Mouse (Mus musculus) embryo, embryonic 9.5 days (tissue): Measurements from ENCODE around the gene Insm2.
"Not testable (repeated sequence)": the region's sequence is repeated elsewhere in the genome, so short reads cannot be mapped to it uniquely, and the experiment has no call there.

Experiments used
- DNase-seq: peaks from one replicate; pipeline ENCODE4 v3.0.0-alpha.2; 2017; ENCODE audit errors: extremely low spot score

Insm2 gene

DNA sequence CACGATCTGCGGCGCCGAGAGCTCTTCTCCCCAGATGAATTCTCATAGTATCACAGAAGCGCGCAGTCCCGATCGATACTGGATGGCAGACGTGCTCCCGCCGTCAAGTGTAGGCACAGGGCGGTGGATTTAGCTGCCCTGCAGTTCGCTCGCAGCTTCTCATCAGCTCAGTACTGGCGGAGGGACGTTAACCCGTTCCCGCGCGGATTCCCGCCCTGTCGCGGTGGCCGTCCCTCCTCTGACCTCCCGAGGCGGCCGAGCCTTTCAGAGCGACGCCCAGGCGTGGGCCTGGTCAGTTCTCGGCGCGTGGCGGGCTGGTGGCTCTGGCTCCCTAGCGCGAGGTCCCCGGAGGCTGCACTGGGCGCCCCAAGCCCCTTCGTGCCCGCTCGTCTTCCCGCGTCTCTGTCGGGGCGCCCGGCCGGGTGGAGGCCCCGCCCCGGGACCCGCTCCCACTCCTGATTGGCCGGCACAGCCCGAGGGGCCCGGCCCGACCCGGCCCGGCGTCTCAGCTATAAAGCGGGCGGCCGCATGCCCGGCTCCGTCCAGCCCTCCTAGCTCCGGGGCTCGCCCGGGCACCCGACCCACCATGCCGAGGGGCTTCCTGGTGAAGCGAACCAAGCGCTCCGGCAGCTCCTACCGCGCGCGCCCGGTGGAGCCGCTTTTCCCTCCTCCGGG, at the start of gene Insm2:
Gene Insm2 (plus strand): TSS at position 541 of the 675 bp plus-strand sequence.
- peak; percentile 45 for DNase-seq

DNA sequence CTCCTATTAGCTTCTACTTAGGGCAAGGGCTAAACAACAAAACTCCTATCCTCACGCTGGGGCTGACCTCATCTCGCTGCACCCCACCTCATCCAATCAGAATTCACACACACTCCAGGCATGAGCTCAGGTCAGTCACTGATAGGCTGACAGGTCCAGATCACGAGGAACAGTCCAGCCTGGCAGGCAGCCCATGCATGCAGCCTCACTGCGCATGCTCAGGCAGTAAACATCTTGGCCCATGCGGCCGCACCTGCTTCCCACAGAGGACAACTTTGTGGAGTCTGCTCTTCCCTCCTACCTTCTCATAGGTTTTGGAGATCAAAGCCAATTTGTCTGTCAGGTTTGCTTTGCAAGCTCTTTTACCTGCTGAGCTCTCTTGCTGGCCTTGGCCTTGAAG, 44.3 kb upstream of the Insm2 start:
- not testable (repeated sequence) for DNase-seq

DNA sequence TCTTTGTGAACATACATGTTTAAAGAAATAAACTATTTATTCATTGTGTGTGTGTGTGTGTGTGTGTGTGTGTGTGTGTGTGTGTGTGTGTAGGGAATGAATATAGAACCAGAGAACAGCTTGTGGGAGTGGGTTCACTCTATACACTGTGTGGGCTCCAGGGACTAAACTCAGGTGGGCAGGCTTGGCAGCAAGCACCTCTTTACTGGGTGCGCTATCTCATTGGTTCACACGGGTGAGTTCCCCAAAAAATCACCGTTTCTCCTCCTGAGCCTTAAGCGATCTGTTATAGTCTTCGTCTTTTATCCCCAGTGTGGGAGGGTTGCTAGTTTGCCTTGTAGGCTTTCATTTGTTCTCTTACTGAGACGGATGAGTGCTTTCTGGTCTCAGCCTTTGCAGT, 41.4 kb upstream of the Insm2 start:
- no peak for DNase-seq

DNA sequence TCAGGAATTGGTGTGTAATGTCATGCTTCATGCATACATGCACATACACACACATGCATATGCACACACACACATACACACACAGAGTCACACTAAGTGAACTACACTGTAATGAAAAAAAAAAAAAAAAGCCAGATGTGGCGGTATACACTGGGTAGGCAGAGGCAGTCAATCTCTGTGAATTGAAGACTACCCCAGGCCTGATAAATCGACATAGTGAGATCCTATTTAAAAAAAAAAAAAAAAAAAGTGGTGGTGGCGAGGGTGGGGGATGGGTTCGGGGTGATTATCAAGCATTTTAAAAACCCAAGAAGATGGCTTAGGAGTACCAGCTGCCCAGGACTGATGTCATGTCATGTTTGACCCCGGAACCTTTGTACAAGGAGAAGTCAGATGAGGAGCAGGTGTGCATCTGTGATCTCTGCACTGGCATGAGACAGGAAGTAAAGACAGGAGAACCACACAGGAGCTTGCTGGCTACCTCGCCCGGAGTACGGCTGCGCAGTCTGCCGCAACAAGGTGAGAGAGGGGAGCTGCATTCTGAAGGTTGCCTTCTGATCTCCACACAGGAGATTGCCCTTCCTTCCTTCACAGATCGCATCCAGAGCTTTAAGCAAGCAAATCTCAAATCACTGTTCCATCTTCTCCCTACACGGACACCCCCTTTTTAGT, 39.9 kb upstream of the Insm2 start:
- no peak for DNase-seq

DNA sequence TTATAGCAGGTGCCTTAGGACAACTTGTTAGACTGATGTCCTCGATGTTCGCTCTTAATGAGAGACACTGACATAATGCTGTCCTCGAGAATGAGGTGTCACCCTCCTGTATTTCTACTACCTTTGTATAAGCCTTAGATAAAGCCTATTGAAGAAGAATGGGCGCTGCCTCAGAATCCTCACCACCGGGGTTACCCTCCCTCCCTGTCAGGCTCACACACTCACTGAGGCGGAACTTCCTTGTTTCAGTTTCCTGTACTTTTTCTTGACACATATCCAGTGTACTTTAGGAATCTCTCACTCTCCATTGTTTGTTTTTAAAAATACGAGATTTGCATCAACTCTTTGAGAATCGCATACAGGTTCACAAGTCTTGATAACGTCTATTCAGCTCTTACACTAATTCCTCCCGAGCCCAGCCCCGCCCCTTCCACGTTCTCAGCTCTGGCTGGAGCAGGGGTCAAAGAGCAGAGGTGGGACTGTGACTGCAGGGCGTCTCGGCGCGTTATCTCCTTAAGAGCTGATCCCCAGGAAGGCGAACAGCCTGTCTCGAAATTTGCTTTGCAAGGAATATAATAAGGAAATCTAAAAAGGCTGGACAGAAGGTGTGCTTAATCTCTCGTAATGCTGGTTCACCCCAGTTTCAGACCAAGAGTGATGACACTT, 39.1 kb upstream of the Insm2 start:
- peak; percentile 50 for DNase-seq

DNA sequence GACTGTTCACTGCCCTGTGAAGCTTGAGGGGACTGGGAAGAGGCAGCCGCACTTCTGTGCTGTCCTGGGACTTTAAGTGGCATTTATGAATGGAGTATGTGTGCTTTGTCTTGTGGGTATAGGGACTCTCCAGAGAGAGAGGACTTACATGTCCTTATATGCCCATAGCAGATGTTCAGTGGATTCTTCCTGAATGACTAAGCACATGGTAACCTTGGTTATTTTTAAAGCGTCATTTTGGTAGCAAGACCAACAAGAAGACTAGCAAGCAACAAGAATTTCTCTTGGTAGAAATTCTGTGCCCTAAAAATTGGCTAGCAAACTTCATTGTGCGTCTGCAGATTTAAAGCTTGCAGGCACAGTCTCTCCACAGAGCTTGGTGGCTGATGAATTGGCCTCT, 35.5 kb upstream of the Insm2 start:
- no peak for DNase-seq

DNA sequence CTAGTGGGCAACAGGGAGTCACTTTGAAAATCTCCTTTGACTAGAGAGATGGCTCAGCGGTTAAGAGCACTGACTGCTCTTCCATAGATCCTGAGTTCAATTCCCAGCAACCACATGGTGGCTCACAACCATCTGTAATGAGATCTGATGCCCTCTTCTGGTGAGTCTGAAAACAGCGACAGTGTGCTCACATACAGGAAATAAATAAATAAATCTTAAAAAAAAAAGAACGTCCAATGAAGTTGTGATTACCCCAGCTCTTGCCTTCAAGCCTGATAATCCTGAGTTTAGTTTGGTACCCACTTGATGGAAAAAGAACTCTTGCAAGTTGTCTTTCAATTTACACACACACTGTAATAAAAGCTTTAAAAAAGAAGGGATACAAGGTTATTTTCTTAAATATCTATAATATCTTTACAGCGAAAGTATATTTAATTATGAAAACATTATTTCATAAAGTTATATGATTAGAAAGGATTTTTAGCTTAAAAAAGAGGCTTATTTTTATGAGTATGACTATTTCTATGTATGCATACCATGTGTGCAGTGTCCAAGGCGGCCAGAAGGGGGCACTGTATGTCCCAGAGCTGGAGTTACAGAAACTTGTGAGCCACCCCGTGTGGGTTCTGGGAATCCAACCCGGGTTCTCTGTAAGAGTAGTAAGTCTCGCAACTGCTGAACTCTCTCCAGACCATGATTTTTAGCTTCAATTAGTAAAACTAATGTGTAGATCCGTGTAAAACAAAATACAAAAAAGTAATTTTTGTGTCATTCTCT, 34.9 kb upstream of the Insm2 start:
- DNase-seq: no peak

DNA sequence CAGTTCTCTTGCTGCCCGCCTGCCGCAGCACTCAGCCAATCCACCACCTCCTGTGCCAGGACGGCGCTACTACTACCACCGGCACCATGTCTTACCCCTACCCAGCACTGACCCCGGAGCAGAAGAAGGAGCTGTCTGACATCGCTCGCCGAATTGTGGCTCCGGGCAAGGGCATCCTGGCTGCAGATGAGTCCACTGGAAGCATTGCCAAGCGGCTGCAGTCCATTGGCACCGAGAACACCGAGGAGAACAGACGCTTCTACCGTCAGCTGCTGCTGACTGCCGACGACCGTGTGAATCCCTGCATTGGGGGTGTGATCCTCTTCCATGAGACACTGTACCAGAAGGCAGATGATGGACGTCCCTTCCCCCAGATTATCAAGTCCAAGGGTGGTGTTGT, 34.0 kb upstream of the Insm2 start, which contains the start of gene Aldoart2:
Gene Aldoart2 (plus strand): TSS at position 34 of the 400 bp plus-strand sequence.
- DNase-seq: no peak

DNA sequence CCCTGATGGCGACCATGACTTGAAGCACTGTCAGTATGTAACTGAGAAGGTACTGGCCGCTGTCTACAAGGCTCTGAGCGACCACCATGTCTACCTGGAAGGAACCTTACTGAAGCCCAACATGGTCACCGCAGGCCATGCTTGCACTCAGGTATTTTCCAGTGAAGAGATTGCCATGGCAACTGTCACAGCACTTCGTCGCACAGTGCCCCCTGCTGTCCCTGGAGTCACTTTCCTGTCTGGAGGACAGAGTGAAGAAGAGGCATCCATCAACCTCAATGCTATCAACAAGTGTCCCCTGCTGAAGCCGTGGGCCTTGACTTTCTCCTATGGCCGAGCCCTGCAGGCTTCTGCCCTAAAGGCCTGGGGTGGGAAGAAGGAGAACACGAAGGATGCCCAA, 33.4 kb upstream of the Insm2 start:
- no peak for DNase-seq

DNA sequence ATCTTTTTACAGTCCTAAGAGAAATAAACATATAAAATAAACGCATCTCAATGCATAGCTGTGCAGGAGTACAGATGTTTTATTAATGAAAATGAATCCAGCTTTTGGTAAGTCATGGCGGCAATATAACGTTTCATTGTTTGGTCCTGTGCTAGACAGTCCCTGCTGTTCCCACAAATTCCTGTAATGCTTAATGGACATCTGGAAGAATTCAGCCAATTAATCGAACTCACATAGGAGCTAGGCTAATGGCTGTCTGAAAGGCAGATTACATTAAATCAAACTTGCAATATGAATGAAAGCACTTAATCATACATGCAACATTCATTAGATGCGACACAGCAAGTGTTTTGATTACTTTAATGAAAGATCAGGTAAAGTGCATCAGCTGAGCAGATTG, 32.4 kb upstream of the Insm2 start:
- DNase-seq: no peak

DNA sequence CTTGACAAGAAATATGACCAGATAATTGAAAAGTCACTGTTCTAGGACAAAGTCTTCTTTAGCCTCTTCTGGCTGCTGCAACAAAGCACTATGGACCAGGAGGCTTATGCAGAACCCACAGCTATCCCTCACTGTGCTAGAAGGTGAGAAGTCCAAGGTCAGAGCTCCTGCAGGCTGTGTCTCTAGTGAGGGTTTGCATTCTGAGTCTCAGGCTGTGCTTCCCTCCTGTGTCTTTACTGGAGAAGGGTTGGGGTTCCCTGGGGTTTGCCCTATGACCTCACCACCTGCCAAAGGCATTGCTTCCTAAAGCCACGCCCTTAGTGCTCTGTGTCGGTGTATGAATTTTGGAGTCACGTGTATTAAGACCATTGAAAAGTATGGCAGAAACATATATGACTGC, 30.8 kb upstream of the Insm2 start:
- no peak for DNase-seq

DNA sequence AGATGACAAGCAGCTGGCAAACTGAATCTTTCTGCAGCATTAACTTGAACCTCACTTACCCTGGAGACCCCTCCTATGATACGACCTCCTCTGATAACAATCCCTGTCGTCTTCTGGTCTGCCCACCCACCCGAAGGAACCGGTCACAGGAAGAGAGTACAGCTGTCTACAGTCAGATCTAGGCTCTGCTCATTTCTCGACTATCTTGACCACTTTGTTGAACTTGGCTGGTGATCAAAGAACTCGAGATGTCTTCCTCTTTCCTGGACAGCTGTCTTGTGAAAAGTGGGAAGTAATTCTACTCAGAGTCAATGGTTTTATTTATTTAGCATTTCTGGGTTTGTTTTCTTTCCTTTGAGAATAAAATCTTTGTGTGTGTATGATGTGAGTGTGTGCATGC, 29.6 kb upstream of the Insm2 start:
- no peak for DNase-seq

DNA sequence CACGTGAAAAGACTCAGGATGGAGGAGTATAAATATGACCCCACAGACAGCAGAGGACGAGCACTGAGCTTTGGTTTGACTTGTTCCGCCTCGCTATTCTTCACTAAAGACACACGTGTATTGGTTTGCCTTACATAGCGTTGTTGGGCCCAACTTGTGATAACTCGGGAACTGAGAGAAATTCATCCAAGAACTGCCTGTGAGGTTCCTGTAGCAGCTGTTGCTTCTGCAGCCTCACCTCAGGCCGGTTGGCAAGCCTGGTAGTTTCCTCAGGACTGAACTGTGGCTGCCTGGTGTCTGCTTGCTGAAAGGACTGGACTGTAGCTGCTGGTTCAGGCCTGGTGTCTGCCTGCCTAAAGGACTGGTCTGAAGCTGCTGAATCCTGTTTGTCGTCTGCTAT, 28.6 kb upstream of the Insm2 start:
- DNase-seq: no peak

DNA sequence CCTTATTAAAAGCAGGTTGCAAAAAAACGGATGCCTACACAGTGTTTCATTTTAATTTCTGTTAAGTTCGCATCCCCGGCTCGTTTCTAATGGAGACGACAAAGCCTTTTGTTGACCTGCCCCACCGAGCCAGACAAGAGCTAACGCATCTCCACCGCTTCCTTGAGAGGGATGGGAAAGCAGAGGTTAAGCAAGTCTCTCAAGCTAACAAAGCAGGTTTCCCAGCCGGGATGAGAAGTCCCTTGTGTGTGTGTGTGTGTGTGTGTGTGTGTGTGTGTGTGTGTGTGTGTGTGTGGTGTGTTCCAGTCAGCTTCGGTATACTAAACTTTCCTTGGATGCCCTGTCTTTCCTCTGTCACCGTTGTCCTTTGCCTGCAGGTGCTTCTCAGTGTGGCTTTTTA, 28.0 kb upstream of the Insm2 start:
- no peak for DNase-seq

DNA sequence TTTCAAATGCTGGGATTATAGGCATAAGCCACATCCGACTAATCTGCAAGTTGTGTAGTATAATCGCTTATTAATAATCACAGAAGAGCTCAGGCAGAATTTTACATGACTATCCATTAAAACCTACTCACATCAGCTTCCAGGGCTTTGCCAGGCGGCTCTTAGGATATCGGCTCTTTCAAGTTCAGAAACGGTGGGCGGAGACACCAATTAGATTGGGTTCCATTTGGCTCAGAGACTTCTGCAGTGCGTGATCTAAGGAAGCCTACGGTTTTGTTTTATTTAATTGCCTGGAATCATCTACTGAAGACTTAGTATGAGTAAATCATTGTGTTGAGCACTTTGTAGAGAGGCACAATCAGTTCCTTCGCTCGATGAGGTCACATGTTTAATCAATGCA, 27.6 kb upstream of the Insm2 start:
- DNase-seq: no peak

DNA sequence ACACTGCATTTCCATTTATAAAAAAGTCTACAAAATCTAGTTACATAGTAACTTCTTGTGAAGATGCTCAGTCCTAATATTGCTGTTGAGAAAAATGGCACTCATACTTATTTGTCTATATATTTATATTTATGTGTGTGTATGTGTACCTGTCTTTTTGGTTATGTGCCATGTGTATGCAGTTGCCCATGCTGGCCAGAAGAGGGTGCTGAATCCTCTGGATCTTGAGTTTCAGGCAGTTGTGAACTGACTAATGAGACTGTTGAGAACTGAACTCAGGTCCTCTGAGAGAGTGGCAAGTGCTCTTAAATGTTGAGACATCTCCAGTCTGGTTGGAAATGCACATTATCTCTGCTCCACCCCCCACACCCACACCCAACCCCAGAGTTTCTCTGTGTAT, 26.1 kb upstream of the Insm2 start:
- DNase-seq: no peak

DNA sequence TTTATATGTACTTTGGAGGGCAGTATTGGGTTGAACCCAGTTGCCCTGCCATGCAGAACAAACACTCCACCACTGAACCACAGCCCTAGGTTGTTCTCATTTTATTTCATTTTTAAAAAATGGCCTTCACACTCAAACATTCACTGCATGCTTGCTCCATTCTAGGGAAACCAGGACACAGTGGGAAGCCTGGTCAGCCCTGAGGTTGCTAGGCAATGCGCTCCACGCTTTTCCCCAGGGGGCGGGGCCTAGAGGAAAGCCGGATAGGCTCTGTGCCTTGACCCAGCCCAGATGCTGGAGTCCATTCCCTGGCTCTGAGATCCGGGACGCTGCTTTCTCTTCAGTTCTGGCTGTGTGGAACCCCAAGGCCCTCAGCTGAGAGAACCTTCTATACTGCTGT, 25.4 kb upstream of the Insm2 start:
- peak; percentile 43 for DNase-seq

DNA sequence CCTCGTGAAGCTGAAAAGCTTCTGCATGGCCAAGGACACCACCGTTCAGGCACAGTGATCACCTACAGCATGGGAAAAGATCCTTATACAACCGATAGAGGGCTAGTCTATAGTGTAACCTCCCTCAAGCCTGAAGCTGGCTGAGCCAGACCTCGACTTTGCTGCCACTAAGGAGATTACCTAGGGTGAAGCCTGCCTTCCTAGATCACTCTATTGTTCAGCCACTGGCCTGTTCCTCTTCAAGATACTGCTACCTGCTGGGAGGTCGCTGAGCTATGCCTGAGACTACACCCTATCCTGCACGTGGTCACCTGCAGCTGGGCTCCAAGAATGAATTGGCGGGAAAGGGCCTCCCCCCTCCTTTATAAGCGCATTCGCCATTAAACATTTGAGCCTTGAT, 12.3 kb upstream of the Insm2 start:
- DNase-seq: not testable (repeated sequence)

DNA sequence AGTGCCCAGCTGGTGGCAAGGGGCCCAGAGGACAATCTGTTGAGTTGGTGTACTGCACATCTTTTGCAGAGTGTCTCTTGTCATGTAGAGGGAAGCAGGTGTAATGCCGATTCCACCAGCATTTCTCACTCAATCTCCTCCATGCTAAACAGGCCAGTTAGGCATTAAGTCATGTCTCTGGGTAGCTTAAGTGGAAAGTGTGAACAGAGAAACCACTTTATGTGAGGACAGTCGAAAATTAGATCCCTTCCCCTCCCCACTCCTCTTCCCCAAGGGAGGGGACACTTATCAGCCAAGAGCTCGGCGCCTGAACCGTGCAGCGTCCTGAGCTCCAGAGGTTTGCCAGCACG, 715 bp upstream of the Insm2 start:
- DNase-seq: peak; percentile 9

DNA sequence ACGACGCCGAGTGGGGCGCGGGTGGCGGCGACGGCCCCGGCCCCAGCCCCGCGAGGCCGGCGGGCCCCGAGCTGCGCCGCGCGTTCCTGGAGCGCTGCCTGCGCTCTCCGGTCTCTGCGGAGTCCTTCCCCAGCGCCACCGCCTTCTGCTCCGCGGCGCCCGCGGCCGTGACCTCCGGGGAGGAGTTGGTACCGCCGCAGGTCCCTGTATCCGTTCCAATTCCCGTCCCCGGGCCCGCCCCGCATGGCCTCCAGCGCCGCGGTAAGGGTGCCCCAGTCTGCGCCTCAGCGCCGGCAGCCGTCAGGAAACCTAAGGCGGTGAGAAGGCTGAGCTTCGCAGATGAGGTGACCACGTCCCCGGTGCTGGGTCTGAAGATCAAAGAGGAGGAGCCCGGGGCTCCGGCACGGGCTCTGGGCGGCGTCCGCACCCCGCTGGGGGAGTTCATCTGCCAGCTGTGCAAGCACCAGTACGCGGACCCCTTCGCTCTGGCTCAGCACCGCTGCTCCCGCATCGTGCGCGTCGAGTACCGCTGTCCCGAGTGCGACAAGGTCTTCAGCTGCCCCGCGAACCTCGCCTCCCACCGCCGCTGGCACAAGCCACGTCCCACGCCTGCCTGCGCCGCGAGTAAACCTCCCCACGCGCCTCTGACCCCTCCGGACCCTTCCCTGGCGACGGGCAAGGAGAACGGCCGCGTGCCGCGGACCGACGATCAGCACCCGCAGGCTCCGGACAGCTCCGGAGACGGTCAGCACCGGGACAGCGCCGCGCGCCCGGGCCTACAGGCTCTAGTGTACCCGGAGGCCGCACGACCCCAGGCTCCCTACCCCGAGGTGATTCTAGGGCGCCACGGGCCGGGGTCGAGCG, 644 bp downstream of the Insm2 start:
- DNase-seq: peak; percentile 87

DNA sequence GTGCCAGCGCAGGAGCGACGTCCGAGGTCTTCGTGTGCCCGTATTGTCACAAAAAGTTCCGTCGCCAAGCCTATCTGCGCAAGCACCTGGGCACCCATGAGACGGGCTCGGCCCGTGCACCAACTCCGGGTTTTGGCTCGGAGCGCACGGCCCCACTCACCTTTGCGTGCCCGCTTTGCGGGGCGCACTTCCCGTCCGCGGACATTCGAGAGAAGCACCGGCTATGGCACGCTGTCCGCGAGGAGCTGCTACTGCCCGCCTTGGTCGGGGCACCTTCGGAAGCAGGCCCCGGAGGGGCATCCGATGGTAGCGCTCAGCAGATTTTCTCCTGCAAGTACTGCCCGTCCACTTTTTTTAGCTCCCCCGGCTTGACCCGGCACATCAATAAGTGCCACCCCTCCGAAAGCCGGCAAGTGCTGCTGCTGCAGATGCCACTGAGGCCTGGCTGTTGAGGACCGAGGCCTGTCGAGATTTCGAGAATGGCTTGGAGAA, 1.3 kb downstream of the Insm2 start:
- no peak for DNase-seq
